In genomic region chr8:69919010-69919409, GRCm38 (mm10) we compare ENCODE assay signal across 8 mouse cellular contexts. TPM values are rescaled to one million over a fixed set of nuclear protein-coding genes. Genes with fewer than 3 reads are reported as not detected.
DNase-seq lines count a peak whose midpoint lies in the region; ATAC-seq and TF ChIP-seq lines count a peak whose summit lies in the region.

No protein-coding gene starts in this region.

- WGBS in heart, embryonic 13.5 days = 82% methylated on average over 1 of the region's 1 CpGs
- 45% methylated on average over 1 of the region's 1 CpGs for WGBS in kidney, embryonic 16.5 days
- 48% methylated on average over 1 of the region's 1 CpGs for WGBS in liver, adult 2 months

- TF ChIP-seq POLR2A in bone marrow macrophage, adult 2 months (IDR thresholded peaks at IDR 0.05; ENCODE audit: borderline replicate concordance, low read depth, low read length) = no peak
- TF ChIP-seq POLR2A in embryonic fibroblast, embryonic 13.5 days (IDR thresholded peaks at IDR 0.05; ENCODE audit: low read depth, low read length) = no peak
- TF ChIP-seq POLR2A in liver, adult 2 months (IDR thresholded peaks at IDR 0.05; ENCODE audit: extremely low read depth, insufficient read depth, low read length) = no peak

- H3K27ac ChIP-seq in bone marrow macrophage, adult 2 months (ENCODE audit: insufficient read depth, low read depth, low read length) = 0 out of 2 replicates have a peak overlapping the region, but pooled peaks have one; percentile 2
- H3K27ac ChIP-seq in embryonic fibroblast, embryonic 13.5 days (ENCODE audit: insufficient read depth, low read length) = peak overlapping the region; percentile 1; the same call in 1 of the 2 replicates
- H3K27ac ChIP-seq in heart, embryonic 13.5 days (replicated peaks) = peak overlapping the region; percentile 46; the same call in 1 of the 2 replicates
- no peak overlapping the region; the same call in 1 of the 2 replicates for H3K27ac ChIP-seq in kidney, embryonic 16.5 days (ENCODE audit: low read length)
- H3K27ac ChIP-seq in liver, adult 2 months (replicated peaks; ENCODE audit: insufficient read depth, low read depth, low read length) = no peak overlapping the region; the same call in 1 of the 2 replicates

- DNase-seq in CD4-positive helper T cell, adult 2 months (ENCODE audit: low read depth, low spot score) = peak; percentile 92
- peak; percentile 82 for DNase-seq in liver, adult 2 months (ENCODE audit: extremely low read depth, low read depth, low spot score)
- peak; percentile 78 to 84 for DNase-seq in spleen, postnatal 36 days (ENCODE audit: low spot score in 2 of 2)

- H3K27me3 ChIP-seq in heart, embryonic 13.5 days (replicated peaks) = no peaks in the 10 kb centered on the region
- no peaks in the 10 kb centered on the region for H3K27me3 ChIP-seq in kidney, embryonic 16.5 days (ENCODE audit: insufficient read depth, low read length)
- H3K27me3 ChIP-seq in liver, adult 2 months (ENCODE audit: control insufficient read depth, insufficient read depth, low read length) = no peaks in the 10 kb centered on the region

- H3K9ac ChIP-seq in heart, embryonic 13.5 days = no peak overlapping the region
- no peak overlapping the region for H3K9ac ChIP-seq in kidney, embryonic 16.5 days (replicated peaks; ENCODE audit: low read length)
- no peak overlapping the region for H3K9ac ChIP-seq in liver, adult 2 months (ENCODE audit: low read depth, low read length)

- H3K4me2 ChIP-seq in heart, embryonic 13.5 days = no peak overlapping the region
- no peak overlapping the region for H3K4me2 ChIP-seq in kidney, embryonic 16.5 days (replicated peaks; ENCODE audit: low read depth, low read length)

- H3K9me3 ChIP-seq in heart, embryonic 13.5 days = no peaks in the 10 kb centered on the region
- no peaks in the 10 kb centered on the region for H3K9me3 ChIP-seq in kidney, embryonic 16.5 days (ENCODE audit: low read length)

- ATAC-seq in heart, embryonic 13.5 days (ENCODE audit: extremely low read depth, insufficient number of reproducible peaks, low FRiP score, low TSS enrichment) = peak; percentile 11; the same call in 1 of the 2 replicates
- peak; percentile 49; the same call in 1 of the 2 replicates for ATAC-seq in kidney, embryonic 16.5 days (ENCODE audit: low FRiP score, low TSS enrichment)
- ATAC-seq in monocyte, adult 5-6 weeks (replicated peaks; ENCODE audit: insufficient number of reproducible peaks, low FRiP score, low TSS enrichment, poor library complexity, severe bottlenecking) = peak; percentile 65

- peaks cover 19% of the 10 kb centered on the region for H3K79me2 ChIP-seq in liver, adult 2 months (ENCODE audit: control insufficient read depth, insufficient read depth, low read length)

- H3K36me3 ChIP-seq in heart, embryonic 13.5 days = peaks cover 38% of the 10 kb centered on the region
- peaks cover 34% of the 10 kb centered on the region for H3K36me3 ChIP-seq in kidney, embryonic 16.5 days (ENCODE audit: insufficient read depth, low read length)
- H3K36me3 ChIP-seq in liver, adult 2 months (ENCODE audit: control insufficient read depth, insufficient read depth, low read length) = peaks cover 2% of the 10 kb centered on the region; the same call in 1 of the 2 replicates

- H3K4me3 ChIP-seq in bone marrow macrophage, adult 2 months (ENCODE audit: insufficient read depth, low read length) = no peak overlapping the region
- no peak overlapping the region for H3K4me3 ChIP-seq in embryonic fibroblast, embryonic 13.5 days (ENCODE audit: insufficient read depth, low read length)
- no peak overlapping the region for H3K4me3 ChIP-seq in heart, embryonic 13.5 days
- no peak overlapping the region for H3K4me3 ChIP-seq in kidney, embryonic 16.5 days (ENCODE audit: low read length)
- no peak overlapping the region for H3K4me3 ChIP-seq in liver, adult 2 months (ENCODE audit: insufficient read depth, low read depth, low read length)

- peak; percentile 33; the same call in 1 of the 2 replicates for TF ChIP-seq CTCF in bone marrow macrophage, adult 2 months (IDR thresholded peaks at IDR 0.05; ENCODE audit: low read depth, low read length)
- no peak for TF ChIP-seq CTCF in embryonic fibroblast, embryonic 13.5 days (IDR thresholded peaks at IDR 0.05; ENCODE audit: borderline replicate concordance, insufficient read depth, low read length)
- TF ChIP-seq CTCF in liver, adult 2 months (IDR thresholded peaks at IDR 0.05; ENCODE audit: low read depth, low read length) = peak; percentile 53

- peaks cover 35% of the 10 kb centered on the region for H3K4me1 ChIP-seq in bone marrow macrophage, adult 2 months (ENCODE audit: control insufficient read depth, insufficient read depth, low read length)
- H3K4me1 ChIP-seq in embryonic fibroblast, embryonic 13.5 days (ENCODE audit: control insufficient read depth, insufficient read depth, low read length) = peaks cover 16% of the 10 kb centered on the region
- peaks cover 69% of the 10 kb centered on the region for H3K4me1 ChIP-seq in heart, embryonic 13.5 days
- H3K4me1 ChIP-seq in kidney, embryonic 16.5 days (ENCODE audit: insufficient read depth, low read length) = peaks cover 18% of the 10 kb centered on the region
- peaks cover 22% of the 10 kb centered on the region for H3K4me1 ChIP-seq in liver, adult 2 months (ENCODE audit: control insufficient read depth, insufficient read depth, low read length)

RNA-seq across cellular contexts. Expression of gene Yjefn3, which starts 16.5 kb away (rescaled TPM):
- not detected in 2 replicates for polyA plus RNA-seq in bone marrow macrophage, adult 2 months (2012; ENCODE audit: insufficient read depth, insufficient read length, missing spikeins)
- not detected in 2 replicates for polyA plus RNA-seq in embryonic fibroblast, embryonic 13.5 days (2011; ENCODE audit: insufficient read length, low read depth, missing spikeins)
- polyA plus RNA-seq in heart, embryonic 13.5 days (2015; fragmentation: Nextera tagmentation; extraction: Ambion mirVana) = 8.1 and 8.2 TPM in 2 replicates
- 3.1 and 5.0 TPM in 2 replicates for polyA plus RNA-seq in kidney, embryonic 16.5 days (2015; fragmentation: Nextera tagmentation; extraction: Ambion mirVana)
- 0.20 and 0.83 TPM in 2 replicates for total RNA-seq in liver, adult 2 months (2014; rRNA removed)
- polyA plus RNA-seq in liver, adult 2 months (2012; rRNA removed) = 1.4 and 2.0 TPM in 2 replicates
- not detected in 3 replicates for total RNA-seq in monocyte, adult 5-6 weeks (2017)

RNA-seq across cellular contexts. Expression of gene Ndufa13, which starts 16.7 kb away (rescaled TPM):
- polyA plus RNA-seq in bone marrow macrophage, adult 2 months (2012; ENCODE audit: insufficient read depth, insufficient read length, missing spikeins) = 86.8 and 90.6 TPM in 2 replicates
- 62.9 and 77.5 TPM in 2 replicates for polyA plus RNA-seq in embryonic fibroblast, embryonic 13.5 days (2011; ENCODE audit: insufficient read length, low read depth, missing spikeins)
- polyA plus RNA-seq in heart, embryonic 13.5 days (2015; fragmentation: Nextera tagmentation; extraction: Ambion mirVana) = 304 and 343 TPM in 2 replicates
- polyA plus RNA-seq in kidney, embryonic 16.5 days (2015; fragmentation: Nextera tagmentation; extraction: Ambion mirVana) = 197 and 199 TPM in 2 replicates
- 132 and 141 TPM in 2 replicates for total RNA-seq in liver, adult 2 months (2014; rRNA removed)
- 206 and 221 TPM in 2 replicates for polyA plus RNA-seq in liver, adult 2 months (2012; rRNA removed)
- 91.2 to 131 TPM (median 108 TPM) in 3 replicates for total RNA-seq in monocyte, adult 5-6 weeks (2017)

RNA-seq across cellular contexts. Expression of gene Tssk6, which starts 17.0 kb away (rescaled TPM):
- polyA plus RNA-seq in bone marrow macrophage, adult 2 months (2012; ENCODE audit: insufficient read depth, insufficient read length, missing spikeins) = 0.60 TPM in 1 of 2 replicates, not detected in the other
- polyA plus RNA-seq in embryonic fibroblast, embryonic 13.5 days (2011; ENCODE audit: insufficient read length, low read depth, missing spikeins) = 0.39 and 0.50 TPM in 2 replicates
- polyA plus RNA-seq in heart, embryonic 13.5 days (2015; fragmentation: Nextera tagmentation; extraction: Ambion mirVana) = 1.9 and 2.2 TPM in 2 replicates
- polyA plus RNA-seq in kidney, embryonic 16.5 days (2015; fragmentation: Nextera tagmentation; extraction: Ambion mirVana) = 3.8 and 3.9 TPM in 2 replicates
- not detected in 2 replicates for total RNA-seq in liver, adult 2 months (2014; rRNA removed)
- 0.09 TPM in 1 of 2 replicates, not detected in the other for polyA plus RNA-seq in liver, adult 2 months (2012; rRNA removed)
- total RNA-seq in monocyte, adult 5-6 weeks (2017) = 0.95 to 1.6 TPM (median 1.1 TPM) in 3 replicates

RNA-seq across cellular contexts. Expression of gene Cilp2, which starts 31.5 kb away (rescaled TPM):
- not detected in 2 replicates for polyA plus RNA-seq in bone marrow macrophage, adult 2 months (2012; ENCODE audit: insufficient read depth, insufficient read length, missing spikeins)
- not detected in 2 replicates for polyA plus RNA-seq in embryonic fibroblast, embryonic 13.5 days (2011; ENCODE audit: insufficient read length, low read depth, missing spikeins)
- 0.55 and 0.56 TPM in 2 replicates for polyA plus RNA-seq in heart, embryonic 13.5 days (2015; fragmentation: Nextera tagmentation; extraction: Ambion mirVana)
- 0.94 and 0.99 TPM in 2 replicates for polyA plus RNA-seq in kidney, embryonic 16.5 days (2015; fragmentation: Nextera tagmentation; extraction: Ambion mirVana)
- total RNA-seq in liver, adult 2 months (2014; rRNA removed) = under 0.01 TPM in 1 of 2 replicates, not detected in the other
- polyA plus RNA-seq in liver, adult 2 months (2012; rRNA removed) = 0.01 and 0.05 TPM in 2 replicates
- not detected in 3 replicates for total RNA-seq in monocyte, adult 5-6 weeks (2017)

Comparison
In these comparisons a context has a peak if more than half of its experiments do, and no peak if none do; other contexts are left out.
1. H3K27ac ChIP-seq: peak in bone marrow macrophage, adult 2 months (single experiment), embryonic fibroblast, embryonic 13.5 days (single experiment) and heart, embryonic 13.5 days (single experiment); none in kidney, embryonic 16.5 days (single experiment) and liver, adult 2 months (single experiment).
2. ATAC-seq: peak in every context shown above with its lines; median percentile 65 in monocyte, adult 5-6 weeks; 49 in kidney, embryonic 16.5 days; 11 in heart, embryonic 13.5 days.
3. Peak in every context shown above with its lines, with median percentiles within 50 percentile points of each other: DNase-seq.